Mouse (Mus musculus) liver, embryonic 15.5 days (tissue): ENCODE measurements around the gene Rplp1. TPM values are rescaled to one million over a fixed set of nuclear protein-coding genes. Genes with fewer than 3 reads are reported as not detected.

Experiments used
- ATAC-seq: fragments of 200-750 bp; cut with Nextera tagmentation; 2 replicates; pipeline ENCODE4 v1.8.0; 2017; ENCODE audit warnings: moderate number of reproducible peaks, mild to moderate bottlenecking, moderate library complexity; ENCODE audit not compliant: insufficient read depth
- H3K27ac ChIP-seq: fragments of 300-500 bp; sonication (generic); replicated peaks from 2 replicates; pipeline ENCODE4 v1.5.1; 2015; ENCODE audit warnings: mild to moderate bottlenecking, inconsistent platforms
- H3K27me3 ChIP-seq: fragments of 300-500 bp; sonication (generic); 2 replicates; pipeline ENCODE4 v1.6.1; 2015; ENCODE audit warnings: mild to moderate bottlenecking, inconsistent platforms
- H3K36me3 ChIP-seq: fragments of 300-500 bp; sonication (generic); replicated peaks from 2 replicates; pipeline ENCODE4 v1.6.1; 2015; ENCODE audit warnings: moderate library complexity, mild to moderate bottlenecking, inconsistent platforms
- H3K4me1 ChIP-seq: fragments of 300-500 bp; sonication (generic); replicated peaks from 2 replicates; pipeline ENCODE4 v1.6.1; 2015; ENCODE audit warnings: inconsistent platforms
- H3K4me2 ChIP-seq: fragments of 300-500 bp; sonication (generic); 2 replicates; pipeline ENCODE4 v1.6.1; 2015; ENCODE audit warnings: moderate library complexity, mild to moderate bottlenecking, inconsistent platforms
- H3K4me3 ChIP-seq: fragments of 300-500 bp; sonication (generic); replicated peaks from 2 replicates; pipeline ENCODE4 v1.5.1; 2015; ENCODE audit warnings: mild to moderate bottlenecking, inconsistent platforms
- H3K9ac ChIP-seq: fragments of 300-500 bp; sonication (generic); 2 replicates; pipeline ENCODE4 v1.6.1; 2015; ENCODE audit warnings: moderate library complexity, mild to moderate bottlenecking, inconsistent platforms
- H3K9me3 ChIP-seq: fragments of 300-500 bp; sonication (generic); replicated peaks from 2 replicates; pipeline ENCODE4 v1.6.1; 2016; ENCODE audit warnings: inconsistent platforms
- WGBS: fragments of 180-500 bp; shearing (Covaris S2); methylation state at CpG from one replicate; pipeline ENCODE4 v1.1.7; 2015; ENCODE audit warnings: mixed read lengths; ENCODE audit not compliant: insufficient replicate concordance; 5-methylcytosine and 5-hydroxymethylcytosine counted together
- polyA plus RNA-seq: library from polyadenylated mRNA; unstranded; fragments of >200 nt; fragmentation: Nextera tagmentation; extraction: Ambion mirVana; gene quantifications from 2 replicates; pipeline ENCODE4 v1.2.1, GENCODE M21; 2015

Gene Rplp1
- polyA plus RNA-seq, 1 experiment from 2014 or later, result 882 TPM

GRCm38 (mm10) chr9:61898401-61898800 is 15.9 kb downstream of the Rplp1 start:
- H3K9ac ChIP-seq, result no peak overlapping the region
- H3K36me3 ChIP-seq, result no peaks in the 10 kb centered on the region
- 4% methylated on average over 8 of the region's 8 CpGs for WGBS
- H3K4me3 ChIP-seq, result no peak overlapping the region
- no peak overlapping the region for H3K27ac ChIP-seq
- H3K4me1 ChIP-seq, result no peaks in the 10 kb centered on the region
- no peak overlapping the region for H3K4me2 ChIP-seq
- H3K9me3 ChIP-seq, result no peaks in the 10 kb centered on the region
- peaks cover 57% of the 10 kb centered on the region for H3K27me3 ChIP-seq
- no peak for ATAC-seq

- H3K4me3 ChIP-seq, result no peak overlapping the region
- ATAC-seq, result no peak
- H3K36me3 ChIP-seq, result no peaks in the 10 kb centered on the region
- peaks cover 32% of the 10 kb centered on the region for H3K27me3 ChIP-seq
- H3K27ac ChIP-seq, result no peak overlapping the region
- no peak overlapping the region for H3K9ac ChIP-seq
- no peaks in the 10 kb centered on the region for H3K9me3 ChIP-seq
- H3K4me1 ChIP-seq, result no peaks in the 10 kb centered on the region
- 55% methylated on average over 8 of the region's 8 CpGs for WGBS
- H3K4me2 ChIP-seq, result no peak overlapping the region
These were observed 19.3 kb downstream of the Rplp1 start for GRCm38 (mm10) chr9:61895014-61895413.

GRCm38 (mm10) chr9:61889855-61890254 is 24.5 kb downstream of the Rplp1 start:
- H3K9ac ChIP-seq, result no peak overlapping the region
- no peaks in the 10 kb centered on the region for H3K9me3 ChIP-seq
- no peak overlapping the region for H3K4me3 ChIP-seq
- H3K27ac ChIP-seq, result no peak overlapping the region
- no peak for ATAC-seq
- no peaks in the 10 kb centered on the region for H3K36me3 ChIP-seq
- H3K27me3 ChIP-seq, result peaks cover 6% of the 10 kb centered on the region; the same call in 1 of the 2 replicates
- H3K4me1 ChIP-seq, result no peaks in the 10 kb centered on the region
- WGBS, result 63% methylated on average over 8 of the region's 8 CpGs
- H3K4me2 ChIP-seq, result no peak overlapping the region

- H3K4me1 ChIP-seq, result no peaks in the 10 kb centered on the region
These were observed 26.5 kb downstream of the Rplp1 start for GRCm38 (mm10) chr9:61887661-61888379.

GRCm38 (mm10) chr9:61885964-61886363 is 28.4 kb downstream of the Rplp1 start:
- Histone ChIP-seq H3K4me3 (no peak overlapping the region), H3K9ac (no peak overlapping the region), H3K27me3 (no peaks in the 10 kb centered on the region), H3K9me3 (no peaks in the 10 kb centered on the region), H3K4me2 (no peak overlapping the region), H3K36me3 (no peaks in the 10 kb centered on the region), H3K27ac (no peak overlapping the region), H3K4me1 (no peaks in the 10 kb centered on the region)
- no peak for ATAC-seq
- WGBS, result 68% methylated on average over 7 of the region's 7 CpGs

More at GRCm38 (mm10) chr9:61887661-61888379, 26.5 kb downstream of the Rplp1 start:
- no peak overlapping the region for H3K4me3 ChIP-seq
- no peaks in the 10 kb centered on the region for H3K36me3 ChIP-seq
- no peak for ATAC-seq
- no peak overlapping the region for H3K27ac ChIP-seq
- 54% methylated on average over 11 of the region's 11 CpGs for WGBS
- H3K9ac ChIP-seq, result no peak overlapping the region
- no peaks in the 10 kb centered on the region for H3K9me3 ChIP-seq
- no peak overlapping the region for H3K4me2 ChIP-seq
- H3K27me3 ChIP-seq, result no peaks in the 10 kb centered on the region

GRCm38 (mm10) chr9:61884936-61885335 is 29.4 kb downstream of the Rplp1 start:
- Histone ChIP-seq H3K4me3 (no peak overlapping the region), H3K36me3 (no peaks in the 10 kb centered on the region), H3K9ac (no peak overlapping the region), H3K4me2 (no peak overlapping the region), H3K4me1 (no peaks in the 10 kb centered on the region), H3K27me3 (no peaks in the 10 kb centered on the region), H3K9me3 (no peaks in the 10 kb centered on the region), H3K27ac (no peak overlapping the region)
- ATAC-seq, result no peak
- 67% methylated on average over 13 of the region's 13 CpGs for WGBS

- H3K9ac ChIP-seq, result no peak overlapping the region
- H3K27me3 ChIP-seq, result no peaks in the 10 kb centered on the region
- H3K4me1 ChIP-seq, result no peaks in the 10 kb centered on the region
- no peak overlapping the region for H3K4me2 ChIP-seq
- no peak overlapping the region for H3K4me3 ChIP-seq
- 70% methylated on average over 7 of the region's 7 CpGs for WGBS
- no peak overlapping the region for H3K27ac ChIP-seq
- H3K36me3 ChIP-seq, result no peaks in the 10 kb centered on the region
- ATAC-seq, result no peak
- H3K9me3 ChIP-seq, result no peaks in the 10 kb centered on the region
These were observed 30.0 kb downstream of the Rplp1 start for GRCm38 (mm10) chr9:61884375-61884774.

GRCm38 (mm10) chr9:61882179-61882578 is 32.2 kb downstream of the Rplp1 start:
- Histone ChIP-seq H3K27me3 (peaks cover 13% of the 10 kb centered on the region), H3K9ac (no peak overlapping the region), H3K27ac (no peak overlapping the region), H3K36me3 (no peaks in the 10 kb centered on the region), H3K4me3 (no peak overlapping the region), H3K4me1 (no peaks in the 10 kb centered on the region), H3K4me2 (no peak overlapping the region), H3K9me3 (no peaks in the 10 kb centered on the region)
- WGBS, result 32% methylated on average over 3 of the region's 3 CpGs
- ATAC-seq, result no peak

GRCm38 (mm10) chr9:61878889-61879288 is 35.5 kb downstream of the Rplp1 start:
- Histone ChIP-seq H3K27me3 (peaks cover 24% of the 10 kb centered on the region), H3K36me3 (no peaks in the 10 kb centered on the region), H3K4me2 (no peak overlapping the region), H3K9me3 (no peaks in the 10 kb centered on the region), H3K4me1 (no peaks in the 10 kb centered on the region), H3K4me3 (no peak overlapping the region), H3K27ac (no peak overlapping the region), H3K9ac (no peak overlapping the region)
- WGBS, result 21% methylated on average over 2 of the region's 2 CpGs
- no peak for ATAC-seq

GRCm38 (mm10) chr9:61877373-61878112 is 36.8 kb downstream of the Rplp1 start:
- Histone ChIP-seq H3K9ac (no peak overlapping the region), H3K4me1 (peaks cover 11% of the 10 kb centered on the region), H3K27ac (no peak overlapping the region), H3K9me3 (no peaks in the 10 kb centered on the region), H3K4me3 (no peak overlapping the region), H3K4me2 (no peak overlapping the region), H3K36me3 (no peaks in the 10 kb centered on the region), H3K27me3 (peaks cover 24% of the 10 kb centered on the region)
- ATAC-seq, result no peak
- 26% methylated on average over 22 of the region's 22 CpGs for WGBS

GRCm38 (mm10) chr9:61873325-61873724 is 41.0 kb downstream of the Rplp1 start:
- Histone ChIP-seq H3K27ac (no peak overlapping the region), H3K9ac (no peak overlapping the region), H3K27me3 (peaks cover 22% of the 10 kb centered on the region), H3K4me3 (no peak overlapping the region), H3K4me1 (peaks cover 13% of the 10 kb centered on the region), H3K36me3 (no peaks in the 10 kb centered on the region), H3K9me3 (no peaks in the 10 kb centered on the region), H3K4me2 (no peak overlapping the region)
- no peak for ATAC-seq
- WGBS, result 16% methylated on average over 8 of the region's 8 CpGs
